Mouse (Mus musculus) lung, embryonic 16.5 days (tissue): ENCODE data around the gene Spata7. TPM values are rescaled to one million over a fixed set of nuclear protein-coding genes. Genes with fewer than 3 reads are reported as not detected.

Experiments used
- ATAC-seq: fragments of 200-750 bp; cut with Nextera tagmentation; 2 replicates; pipeline ENCODE4 v1.8.0; 2017; ENCODE audit warnings: low read depth, mild to moderate bottlenecking, moderate library complexity
- H3K27ac ChIP-seq: fragments of 300-500 bp; sonication (generic); 2 replicates; pipeline ENCODE4 v1.5.1; 2014; ENCODE audit warnings: mild to moderate bottlenecking, control low read depth, low read length
- H3K27me3 ChIP-seq: fragments of 300-500 bp; sonication (generic); 2 replicates; pipeline ENCODE4 v1.6.1; 2014; ENCODE audit warnings: low read depth, low read length, mixed read lengths; ENCODE audit not compliant: control insufficient read depth, insufficient read depth
- H3K36me3 ChIP-seq: fragments of 300-500 bp; sonication (generic); 2 replicates; pipeline ENCODE4 v1.6.1; 2014; ENCODE audit warnings: low read length; ENCODE audit not compliant: control insufficient read depth, insufficient read depth
- H3K4me1 ChIP-seq: fragments of 300-500 bp; sonication (generic); replicated peaks from 2 replicates; pipeline ENCODE4 v1.6.1; 2014; ENCODE audit warnings: low read length, mixed read lengths; ENCODE audit not compliant: control insufficient read depth, insufficient read depth
- H3K4me2 ChIP-seq: fragments of 300-500 bp; sonication (generic); 2 replicates; pipeline ENCODE4 v1.6.1; 2014; ENCODE audit warnings: low read depth, low read length, control low read depth
- H3K4me3 ChIP-seq: fragments of 300-500 bp; sonication (generic); 2 replicates; pipeline ENCODE4 v1.5.1; 2014; ENCODE audit warnings: mild to moderate bottlenecking, low read length, control low read depth
- H3K9ac ChIP-seq: fragments of 300-500 bp; sonication (generic); 2 replicates; pipeline ENCODE4 v1.6.1; 2014; ENCODE audit warnings: low read length, control low read depth
- H3K9me3 ChIP-seq: fragments of 300-500 bp; sonication (generic); 2 replicates; pipeline ENCODE4 v1.6.1; 2016; ENCODE audit warnings: low read length; ENCODE audit not compliant: control insufficient read depth
- WGBS: fragments of 180-500 bp; shearing (Covaris S2); extraction: QIAGEN DNeasy Blood & Tissue Kit; methylation state at CpG from one replicate; pipeline ENCODE4 v1.1.7; 2014; 5-methylcytosine and 5-hydroxymethylcytosine counted together
- polyA plus RNA-seq: library from polyadenylated mRNA; unstranded; fragments of >200 nt; fragmentation: Nextera tagmentation; extraction: Ambion mirVana; gene quantifications from 2 replicates; pipeline ENCODE4 v1.2.1, GENCODE M21; 2015

Spata7 gene
- polyA plus RNA-seq, 1 experiment from 2014 or later, result 15.3 TPM

GRCm38 (mm10) chr12:98682196-98682595 lies 54.2 kb downstream of the Spata7 start:
- H3K4me1 ChIP-seq, result peaks cover 6% of the 10 kb centered on the region; the same call in 1 of the 2 replicates
- peaks cover 17% of the 10 kb centered on the region; the same call in 1 of the 2 replicates for H3K36me3 ChIP-seq
- H3K27ac ChIP-seq, result no peak overlapping the region
- no peaks in the 10 kb centered on the region for H3K27me3 ChIP-seq
- 77% methylated on average over 15 of the region's 15 CpGs for WGBS
- no peak overlapping the region for H3K9ac ChIP-seq
- H3K4me2 ChIP-seq, result no peak overlapping the region
- H3K9me3 ChIP-seq, result no peaks in the 10 kb centered on the region
- no peak for ATAC-seq
- no peak overlapping the region for H3K4me3 ChIP-seq

GRCm38 (mm10) chr12:98683171-98683570 lies 55.2 kb downstream of the Spata7 start:
- no peak overlapping the region for H3K4me2 ChIP-seq
- ATAC-seq, result peak; percentile 42; the same call in 1 of the 2 replicates

GRCm38 (mm10) chr12:98683574-98683973 lies 55.6 kb downstream of the Spata7 start:
- Histone ChIP-seq H3K4me3 (no peak overlapping the region), H3K27ac (peak overlapping the region; percentile 19; the same call in 1 of the 2 replicates), H3K9me3 (no peaks in the 10 kb centered on the region), H3K36me3 (peaks cover 21% of the 10 kb centered on the region), H3K9ac (no peak overlapping the region), H3K4me1 (peaks cover 6% of the 10 kb centered on the region; the same call in 1 of the 2 replicates), H3K27me3 (no peaks in the 10 kb centered on the region), H3K4me2 (no peak overlapping the region)
- no peak for ATAC-seq
- 33% methylated on average over 6 of the region's 6 CpGs for WGBS

More at GRCm38 (mm10) chr12:98683171-98683570, 55.2 kb downstream of the Spata7 start:
- no peaks in the 10 kb centered on the region for H3K9me3 ChIP-seq
- H3K4me3 ChIP-seq, result no peak overlapping the region
- H3K36me3 ChIP-seq, result peaks cover 17% of the 10 kb centered on the region; the same call in 1 of the 2 replicates
- no peak overlapping the region for H3K27ac ChIP-seq
- 59% methylated on average over 11 of the region's 11 CpGs for WGBS
- H3K4me1 ChIP-seq, result peaks cover 6% of the 10 kb centered on the region; the same call in 1 of the 2 replicates
- H3K9ac ChIP-seq, result no peak overlapping the region
- no peaks in the 10 kb centered on the region for H3K27me3 ChIP-seq

GRCm38 (mm10) chr12:98690230-98690629 lies 62.3 kb downstream of the Spata7 start:
- Histone ChIP-seq H3K9ac (no peak overlapping the region), H3K9me3 (no peaks in the 10 kb centered on the region), H3K27ac (no peak overlapping the region), H3K4me3 (no peak overlapping the region), H3K27me3 (no peaks in the 10 kb centered on the region), H3K36me3 (peaks cover 23% of the 10 kb centered on the region), H3K4me1 (no peaks in the 10 kb centered on the region), H3K4me2 (no peak overlapping the region)
- no peak for ATAC-seq
- WGBS, result 84% methylated on average over 8 of the region's 8 CpGs

- H3K36me3 ChIP-seq, result peaks cover 5% of the 10 kb centered on the region; the same call in 1 of the 2 replicates
Observed at GRCm38 (mm10) chr12:98697202-98697601, 69.2 kb downstream of the Spata7 start.

GRCm38 (mm10) chr12:98701564-98701963 lies 73.6 kb downstream of the Spata7 start:
- ATAC-seq, result no peak
- peaks cover 5% of the 10 kb centered on the region; the same call in 1 of the 2 replicates for H3K36me3 ChIP-seq

More at GRCm38 (mm10) chr12:98697202-98697601, 69.2 kb downstream of the Spata7 start:
- no peak overlapping the region for H3K27ac ChIP-seq
- no peak overlapping the region for H3K9ac ChIP-seq
- no peaks in the 10 kb centered on the region for H3K4me1 ChIP-seq
- ATAC-seq, result no peak
- H3K27me3 ChIP-seq, result no peaks in the 10 kb centered on the region
- H3K4me3 ChIP-seq, result no peak overlapping the region
- no peaks in the 10 kb centered on the region for H3K9me3 ChIP-seq
- 68% methylated on average over 5 of the region's 5 CpGs for WGBS
- no peak overlapping the region for H3K4me2 ChIP-seq

GRCm38 (mm10) chr12:98703554-98703953 lies 75.6 kb downstream of the Spata7 start:
- no peak overlapping the region for H3K4me2 ChIP-seq
- H3K9me3 ChIP-seq, result no peaks in the 10 kb centered on the region
- H3K9ac ChIP-seq, result no peak overlapping the region
- 84% methylated on average over 2 of the region's 2 CpGs for WGBS
- no peak overlapping the region for H3K27ac ChIP-seq
- no peak overlapping the region for H3K4me3 ChIP-seq
- H3K4me1 ChIP-seq, result no peaks in the 10 kb centered on the region
- no peaks in the 10 kb centered on the region for H3K27me3 ChIP-seq
- no peak for ATAC-seq
- H3K36me3 ChIP-seq, result peaks cover 10% of the 10 kb centered on the region

More at GRCm38 (mm10) chr12:98701564-98701963, 73.6 kb downstream of the Spata7 start:
- Histone ChIP-seq H3K4me1 (no peaks in the 10 kb centered on the region), H3K4me2 (no peak overlapping the region), H3K4me3 (no peak overlapping the region), H3K9me3 (no peaks in the 10 kb centered on the region), H3K27ac (no peak overlapping the region), H3K27me3 (no peaks in the 10 kb centered on the region), H3K9ac (no peak overlapping the region)
- 91% methylated on average over 9 of the region's 9 CpGs for WGBS

GRCm38 (mm10) chr12:98703961-98704360 lies 76.0 kb downstream of the Spata7 start:
- H3K27me3 ChIP-seq, result no peaks in the 10 kb centered on the region
- H3K9ac ChIP-seq, result no peak overlapping the region
- no peak for ATAC-seq
- no peaks in the 10 kb centered on the region for H3K4me1 ChIP-seq
- no peaks in the 10 kb centered on the region for H3K9me3 ChIP-seq
- H3K27ac ChIP-seq, result no peak overlapping the region
- H3K4me2 ChIP-seq, result no peak overlapping the region
- H3K36me3 ChIP-seq, result peaks cover 10% of the 10 kb centered on the region
- no peak overlapping the region for H3K4me3 ChIP-seq
- 90% methylated on average over 10 of the region's 10 CpGs for WGBS

- Histone ChIP-seq H3K27me3 (no peaks in the 10 kb centered on the region), H3K36me3 (peaks cover 1% of the 10 kb centered on the region; the same call in 1 of the 2 replicates), H3K4me2 (peak overlapping the region; percentile 45), H3K9me3 (no peaks in the 10 kb centered on the region), H3K27ac (peak overlapping the region; percentile 83), H3K4me1 (peaks cover 14% of the 10 kb centered on the region), H3K9ac (no peak overlapping the region), H3K4me3 (no peak overlapping the region)
- 55% methylated on average over 6 of the region's 6 CpGs for WGBS
- ATAC-seq, result peak; percentile 43; the same call in 1 of the 2 replicates
Observed at GRCm38 (mm10) chr12:98712819-98713218, 84.9 kb downstream of the Spata7 start.
